Mouse (Mus musculus) cerebellum, adult 9-10 months (tissue): ENCODE data around the gene Rai1.

Experiments used
- DNase-seq: peaks from one replicate; pipeline ENCODE4 v3.0.0; 2022

Rai1 gene

DNA sequence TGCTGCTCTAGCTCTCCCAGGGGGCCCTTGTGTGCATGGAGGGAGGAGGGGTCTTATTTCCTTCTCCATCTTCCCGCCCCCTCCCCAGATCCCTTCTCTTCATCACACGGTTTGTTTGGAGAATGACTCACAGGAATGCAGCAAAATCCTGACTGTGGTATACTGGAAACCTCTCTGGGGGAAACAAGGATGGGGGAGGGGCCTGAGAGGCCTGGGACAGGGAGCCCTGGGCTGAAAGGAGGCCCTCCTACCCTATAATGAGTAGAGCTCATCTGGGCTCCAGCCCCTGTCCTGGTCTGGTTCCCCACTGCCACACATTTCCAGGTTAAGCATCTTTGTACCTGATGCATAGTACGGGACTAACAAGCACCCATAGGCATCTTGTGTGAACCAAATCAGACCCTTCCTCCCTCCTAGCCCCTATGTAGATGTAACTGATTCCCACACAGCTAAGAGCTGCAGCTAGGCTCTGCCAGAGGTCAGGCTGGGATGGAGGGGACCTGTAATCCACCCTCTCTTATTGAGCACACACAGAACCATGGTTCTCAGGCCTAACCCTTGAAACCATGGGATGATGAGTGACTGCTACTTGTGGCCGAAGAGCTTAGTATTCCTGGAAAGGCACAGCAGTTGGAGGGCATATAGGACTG, 23.2 kb downstream of the Rai1 start:
- DNase-seq = no peak

GRCm38 (mm10) chr11:60130516-60130915, 25.7 kb downstream of the Rai1 start:
- no peak for DNase-seq

GRCm38 (mm10) chr11:60132061-60132460, 27.2 kb downstream of the Rai1 start:
- no peak for DNase-seq

DNA sequence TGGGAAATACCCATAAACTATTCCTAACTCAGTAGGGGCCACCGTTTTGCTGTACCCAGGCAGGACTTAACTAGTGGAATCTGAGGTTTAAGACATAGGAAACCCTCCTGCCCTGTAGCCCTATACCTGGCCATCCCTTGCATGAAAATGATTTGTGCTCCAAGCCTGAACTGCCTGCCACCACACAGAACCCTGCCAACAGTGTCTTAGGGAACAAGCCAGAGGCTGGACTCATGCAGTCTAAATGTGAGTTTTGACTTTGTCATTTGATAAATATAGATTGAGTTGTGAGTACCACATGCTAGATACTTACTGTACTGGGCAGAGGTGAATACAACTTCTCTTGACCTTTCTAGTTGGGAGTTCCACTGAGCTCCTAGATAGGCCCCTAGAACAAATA, 31.7 kb downstream of the Rai1 start:
- DNase-seq = no peak

DNA sequence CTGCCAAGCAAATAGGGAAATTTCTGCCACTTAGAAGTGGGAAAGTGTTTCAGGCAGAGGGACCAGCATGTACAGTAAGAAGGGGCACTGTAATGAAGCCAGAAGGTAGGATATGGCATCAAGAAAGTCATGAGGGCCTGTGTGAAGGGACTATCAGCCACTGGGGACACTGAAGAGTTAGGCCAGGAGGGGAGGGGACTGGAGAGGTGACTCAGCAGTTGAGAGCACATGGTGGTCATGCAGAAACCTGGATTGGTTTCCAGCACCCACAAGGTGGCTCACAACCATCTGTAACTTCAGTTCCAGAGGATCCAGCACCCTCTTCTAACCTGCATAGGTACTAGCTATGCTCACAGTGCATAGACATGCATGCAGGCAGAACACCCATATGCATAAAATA, 32.4 kb downstream of the Rai1 start:
- no peak for DNase-seq

- DNase-seq = peak; percentile 58
Measured at GRCm38 (mm10) chr11:60139141-60139733, 34.4 kb downstream of the Rai1 start.

GRCm38 (mm10) chr11:60139734-60140371, 35.0 kb downstream of the Rai1 start:
- DNase-seq = peak; percentile 61

DNA sequence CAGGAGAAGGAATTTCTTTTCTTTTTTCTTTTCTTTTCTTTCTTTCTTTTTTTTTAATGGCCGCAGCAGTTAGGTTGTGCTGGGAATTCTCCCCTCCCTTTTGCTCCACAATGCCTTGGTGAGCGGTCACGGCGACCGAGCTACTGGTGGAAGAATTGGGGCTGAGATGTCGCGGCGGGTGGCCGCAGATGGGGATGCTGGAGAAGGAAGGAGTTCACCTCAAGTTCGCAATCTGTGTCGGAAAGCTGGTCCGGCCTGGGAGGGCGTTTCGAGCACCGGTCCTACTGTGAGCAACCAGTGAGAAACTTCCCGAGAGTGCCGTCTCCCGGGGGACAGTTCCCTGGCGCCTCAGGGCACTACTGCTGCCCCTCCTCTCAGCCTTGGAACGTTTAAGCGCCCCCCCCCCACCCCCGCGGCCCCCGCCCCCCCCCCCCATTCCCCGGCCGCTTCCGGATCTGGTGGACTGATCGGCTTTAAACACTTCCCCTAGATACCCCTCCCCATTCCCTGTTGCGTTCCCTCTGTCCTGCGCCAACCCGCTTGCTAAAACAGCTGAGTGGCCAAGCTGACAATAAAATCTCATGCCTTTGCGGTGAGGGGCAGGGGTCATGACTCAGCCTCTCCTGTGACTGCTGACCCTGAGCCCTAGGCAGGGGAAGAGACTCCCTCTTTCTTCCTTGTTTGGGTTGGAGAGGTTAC, 35.9 kb downstream of the Rai1 start:
- DNase-seq = peak; percentile 49

- no peak for DNase-seq
Measured at GRCm38 (mm10) chr11:60141285-60141608, 36.4 kb downstream of the Rai1 start.

DNA sequence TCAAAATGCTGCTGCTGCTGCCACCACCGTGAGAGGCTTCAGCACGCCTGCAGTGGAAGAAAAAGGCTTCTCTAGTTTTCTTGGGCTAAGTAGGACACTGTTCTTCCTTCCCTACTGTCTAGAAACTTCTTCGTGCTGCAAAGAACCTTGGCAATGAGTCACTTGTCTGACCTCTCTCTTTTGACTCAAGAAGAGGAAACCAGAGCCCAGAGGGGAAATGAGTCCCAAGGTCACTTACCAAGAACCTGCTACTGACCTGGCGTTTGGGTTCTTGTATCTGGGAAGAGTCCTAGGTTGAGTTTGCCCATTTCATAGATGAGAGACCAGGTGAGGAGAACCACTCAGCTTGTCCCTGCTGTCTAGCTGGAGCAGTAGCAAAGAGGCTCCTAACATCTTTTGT, 38.3 kb downstream of the Rai1 start:
- no peak for DNase-seq

DNA sequence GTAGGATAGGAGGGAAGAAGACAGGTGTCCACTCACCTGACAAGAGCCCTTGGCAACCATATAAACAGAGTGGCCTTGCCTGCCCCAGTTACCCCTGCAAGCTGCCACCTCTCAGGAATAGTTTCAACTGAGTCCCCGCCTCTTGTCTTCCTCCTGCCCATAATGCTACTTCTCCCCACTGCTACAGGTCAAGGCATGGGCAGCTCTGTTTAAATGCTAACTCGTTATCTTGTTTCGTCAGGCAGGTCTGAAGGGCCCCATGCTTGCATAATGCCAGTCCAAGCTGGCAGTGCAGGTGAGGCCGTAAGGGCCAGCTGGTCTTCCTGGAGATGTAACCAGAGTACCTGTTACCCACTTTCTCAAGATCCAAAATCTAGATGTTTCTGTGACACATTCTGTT, 41.4 kb downstream of the Rai1 start:
- no peak for DNase-seq

DNA sequence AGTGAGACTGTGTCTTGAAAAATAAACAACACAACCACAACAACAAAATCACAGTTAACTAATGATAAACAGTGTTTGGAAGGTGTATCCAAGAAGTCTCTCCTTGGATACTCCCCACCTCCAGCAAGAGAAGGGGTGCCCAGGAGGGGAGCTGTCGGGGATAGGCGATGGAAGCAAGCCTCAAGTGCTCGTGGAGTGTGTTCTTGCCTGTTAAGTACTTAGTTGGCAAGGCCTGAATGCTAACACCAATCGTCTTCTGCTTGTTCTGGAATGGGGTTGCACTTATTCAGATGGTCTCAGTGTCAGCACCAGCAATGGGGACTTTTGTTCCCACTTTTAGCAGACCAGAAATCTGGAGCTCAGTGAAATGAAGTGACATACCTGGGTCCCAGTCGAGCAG, 43.8 kb downstream of the Rai1 start:
- DNase-seq = no peak

DNA sequence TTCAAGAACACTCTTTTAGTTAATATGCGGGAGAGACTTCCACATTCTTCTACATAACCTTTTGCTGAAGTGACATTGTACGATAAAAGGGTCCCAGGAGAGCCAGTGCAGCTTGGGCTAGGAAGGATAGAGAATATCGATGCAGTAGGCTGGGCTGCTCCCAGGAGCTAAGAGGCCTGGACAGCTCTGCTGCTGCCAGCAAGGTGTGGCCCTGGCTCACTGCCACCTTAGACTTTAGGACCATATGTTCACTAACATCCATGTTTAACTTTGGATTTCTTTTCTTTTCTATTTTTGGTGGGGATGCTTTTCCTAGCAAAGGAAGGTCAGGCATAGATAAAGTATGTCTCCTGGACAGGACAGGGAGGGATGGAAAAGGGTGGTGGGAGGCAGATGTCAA, 44.3 kb downstream of the Rai1 start:
- no peak for DNase-seq

DNA sequence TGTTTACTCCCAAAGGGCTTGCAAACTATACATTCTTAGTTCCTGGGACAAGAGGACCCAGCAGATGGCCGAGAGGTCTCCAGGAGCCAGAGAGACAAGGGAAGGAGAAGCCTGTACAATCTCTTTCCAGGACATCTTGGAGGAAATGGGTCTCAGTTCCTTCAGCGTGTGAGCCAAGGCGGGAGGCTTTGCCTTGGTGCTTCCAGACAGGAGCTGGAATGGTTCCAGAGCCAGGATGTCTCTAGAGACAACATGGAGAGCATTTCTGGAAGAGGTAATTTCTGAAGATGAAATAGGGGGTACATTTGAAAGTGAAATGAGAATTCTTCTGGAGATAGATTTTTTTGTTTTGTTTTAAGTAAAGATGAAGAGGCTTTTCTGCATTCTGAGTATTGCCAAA, 45.9 kb downstream of the Rai1 start:
- DNase-seq = no peak

- no peak for DNase-seq
Measured at GRCm38 (mm10) chr11:60152339-60152738, 47.5 kb downstream of the Rai1 start.

DNA sequence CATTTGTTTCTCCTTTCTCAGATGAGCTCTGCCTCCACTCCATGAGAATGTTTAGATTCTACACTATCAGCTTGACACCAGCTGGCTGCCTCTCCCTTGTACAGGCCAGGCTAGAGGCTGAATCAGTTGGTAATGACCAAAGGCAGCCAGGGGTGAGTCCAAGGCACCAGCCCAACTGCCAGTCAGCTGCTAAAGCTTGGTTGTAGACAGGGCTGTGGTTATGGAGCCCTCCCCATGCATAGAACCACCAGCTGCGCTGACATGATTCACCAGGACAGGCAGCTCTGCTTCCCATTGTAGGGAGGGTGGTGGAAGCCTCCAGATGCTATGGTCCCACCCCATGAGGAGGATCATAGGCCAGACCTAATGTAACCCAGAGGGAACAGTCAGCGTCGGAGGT, 49.1 kb downstream of the Rai1 start:
- no peak for DNase-seq

DNA sequence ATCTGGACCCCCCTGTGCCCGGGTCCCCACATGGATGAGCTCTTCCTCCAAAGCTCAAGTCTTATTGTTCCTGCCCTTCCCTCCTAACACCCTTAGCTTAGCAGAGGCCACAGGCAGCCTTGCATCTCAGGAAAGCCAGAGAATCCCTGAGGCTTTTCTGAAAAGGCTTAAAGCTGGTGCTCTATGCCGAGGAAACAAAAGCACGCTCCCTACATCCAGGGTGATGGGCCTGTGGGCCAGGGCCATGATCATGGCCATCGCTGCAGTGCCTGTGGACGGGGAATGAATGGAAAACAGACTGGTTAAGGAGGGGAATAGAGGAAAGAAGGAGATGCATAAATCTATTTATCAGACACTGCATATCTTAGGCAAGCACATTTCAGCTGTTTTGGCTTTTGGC, 50.9 kb downstream of the Rai1 start:
- DNase-seq = no peak

DNA sequence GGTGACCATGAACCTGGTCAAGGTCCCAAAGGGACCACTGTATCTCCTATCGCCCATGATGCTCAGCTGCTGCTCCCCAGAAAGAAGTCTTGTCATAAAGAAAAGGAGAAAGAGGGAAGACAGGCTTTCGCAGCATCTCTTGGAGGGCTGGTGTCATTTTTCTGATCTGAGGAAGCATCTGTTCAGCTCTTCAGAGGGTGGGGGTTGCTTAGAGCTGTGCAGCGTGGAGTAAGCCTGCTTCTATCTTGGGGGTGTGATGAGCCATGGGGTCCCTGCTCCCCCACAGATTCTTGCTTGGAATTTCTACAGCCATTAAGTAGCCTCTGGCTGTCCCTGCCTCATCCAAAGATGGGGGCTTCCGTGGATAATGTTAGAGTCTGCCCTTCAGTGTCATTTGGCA, 53.5 kb downstream of the Rai1 start:
- no peak for DNase-seq

DNA sequence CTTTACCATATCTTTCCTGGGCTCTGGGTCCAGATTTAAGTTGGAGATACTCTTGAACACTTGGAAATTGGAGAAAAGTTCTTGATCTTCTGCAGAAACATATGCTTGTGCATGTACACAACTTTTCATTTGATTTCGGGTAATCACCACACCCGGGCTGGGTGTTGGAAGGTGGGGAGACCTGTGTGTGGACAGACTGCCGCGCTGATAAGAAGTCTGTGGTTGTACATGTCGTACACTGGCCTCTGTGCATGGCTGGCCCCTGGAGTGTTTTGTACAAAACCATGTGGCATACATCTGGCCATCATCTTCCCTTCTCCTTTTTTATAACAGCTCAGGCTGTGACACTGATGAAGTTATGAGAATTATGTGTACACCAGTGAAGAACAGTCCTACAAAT, 55.1 kb downstream of the Rai1 start:
- no peak for DNase-seq

- no peak for DNase-seq
Measured at GRCm38 (mm10) chr11:60160454-60161114, 55.8 kb downstream of the Rai1 start.

DNA sequence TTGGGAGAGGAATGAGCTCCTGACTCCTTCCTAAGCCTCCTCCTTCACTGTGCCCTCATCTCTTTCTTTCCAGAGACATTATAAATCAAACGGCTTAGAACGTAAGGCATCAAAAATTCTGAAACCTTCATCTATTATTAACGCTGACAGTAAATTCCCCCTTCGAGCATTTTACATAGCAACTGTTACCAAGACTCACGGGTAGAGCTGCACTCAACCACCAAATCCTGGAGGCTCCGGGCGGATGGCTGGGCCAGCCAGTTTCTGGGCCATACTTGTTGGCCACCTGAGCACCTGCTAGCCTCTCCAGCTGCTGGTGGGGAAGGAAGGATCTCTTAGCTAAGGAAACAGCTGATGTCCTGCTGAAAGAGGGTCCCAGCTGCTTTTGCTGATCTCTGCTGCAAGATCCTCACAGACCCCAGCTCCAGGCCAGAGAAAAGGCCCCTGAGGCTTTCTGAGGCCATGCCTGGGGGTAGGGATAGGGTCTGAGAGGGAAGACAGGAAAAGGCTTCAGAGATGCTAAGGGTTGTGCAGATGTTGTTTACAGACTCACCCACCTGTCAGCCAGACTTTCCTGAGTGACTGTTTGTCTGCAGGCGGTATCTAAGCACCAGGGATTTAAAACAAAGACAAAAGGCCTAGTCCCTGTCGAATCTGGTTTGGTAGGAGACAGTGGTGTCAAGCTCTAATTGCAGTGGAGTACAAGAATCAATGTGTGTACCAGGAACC, 56.5 kb downstream of the Rai1 start:
- DNase-seq = no peak

DNA sequence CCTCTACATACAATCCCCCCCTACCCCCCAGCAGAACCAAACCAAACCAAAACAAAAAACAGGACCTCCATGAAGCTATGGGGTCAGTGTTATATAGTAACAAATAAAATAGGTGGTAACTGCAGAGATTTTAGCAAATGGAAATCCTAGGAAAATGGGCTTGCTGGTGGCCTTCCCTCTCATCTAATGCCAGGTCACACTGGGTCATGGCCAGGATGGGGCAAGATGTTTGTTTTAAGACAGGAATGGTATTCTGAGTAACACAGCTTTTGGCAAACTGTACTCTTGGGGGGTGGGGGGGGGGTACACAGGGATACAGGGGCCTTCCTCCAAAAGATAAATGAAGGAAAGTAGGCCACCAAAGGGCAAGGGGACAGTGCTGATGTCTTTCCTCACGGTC, 57.7 kb downstream of the Rai1 start:
- no peak for DNase-seq

GRCm38 (mm10) chr11:60163362-60163761, 58.5 kb downstream of the Rai1 start:
- no peak for DNase-seq
